Mouse (Mus musculus) E14TG2a.4 (cell line): ENCODE data around the gene Cacng7.

Experiments used
- CTCF ChIP-seq: conservative IDR thresholded peaks from 2 replicates; pipeline ENCODE4 v1.5.1; 2014; ENCODE audit warnings: low read length
- NANOG ChIP-seq: IDR thresholded peaks from 2 replicates; pipeline ENCODE4 v1.6.1; 2014; ENCODE audit warnings: borderline replicate concordance, low read length, mixed read lengths
- POU5F1 ChIP-seq: IDR thresholded peaks from 2 replicates; pipeline ENCODE4 v1.6.1; 2014; ENCODE audit warnings: low read length, borderline replicate concordance

DNA sequence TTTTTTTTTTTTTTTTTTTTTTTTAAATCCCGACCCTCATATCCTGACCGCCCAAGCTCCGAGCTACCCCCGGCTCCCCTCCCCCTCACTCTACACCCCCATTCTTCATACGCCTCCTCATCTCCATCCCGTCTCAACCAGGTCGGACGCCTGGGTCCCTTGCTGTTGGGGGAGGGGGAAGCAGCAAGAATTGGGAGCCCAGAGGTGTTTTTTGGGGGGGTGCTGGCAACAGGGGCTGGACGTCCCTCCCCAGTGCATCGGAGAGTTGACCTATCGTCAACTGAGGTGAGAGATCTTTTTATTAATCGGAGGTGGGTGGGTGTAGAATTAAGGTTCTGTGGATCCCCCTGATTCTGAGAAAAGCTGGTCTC lies 58.3 kb downstream of the Cacng7 start:
- TF ChIP-seq CTCF, result no peak
- no peak for TF ChIP-seq NANOG
- TF ChIP-seq POU5F1, result no peak
